Mouse (Mus musculus) layer of hippocampus, adult 8-10 months (tissue): ENCODE data around the gene Gfm2. TPM values are rescaled to one million over a fixed set of nuclear protein-coding genes. Genes with fewer than 3 reads are reported as not detected.
"Not testable (repeated sequence)": the region's sequence is repeated elsewhere in the genome, so short reads cannot be mapped to it uniquely, and the experiment has no call there.

Source experiments
- DNase-seq, 2 experiments: peaks; one replicate each; pipeline ENCODE4 v3.0.0; 2022; ENCODE audit warnings: low spot score in 2 of 2
- total RNA-seq, 4 experiments: library from RNA; stranded (reverse); gene quantifications; 2 replicates each; pipeline ENCODE4 v1.2.4; 2022

Gene Gfm2
- total RNA-seq = 10 to 100 TPM; 24.0 to 36.5 (median 30.5) TPM

- peak; percentile 88 to 92 for DNase-seq
Observed at GRCm38 (mm10) chr13:97137466-97138400, at the start of gene Gfm2, which contains the start of gene Nsa2. Gene Gfm2, plus strand, starts transcription at chr13:97137937. Gene Nsa2, minus strand, starts transcription at chr13:97137937.

- DNase-seq = no peak
Observed at GRCm38 (mm10) chr13:97088183-97088582, 49.6 kb upstream of the Gfm2 start.

GRCm38 (mm10) chr13:97095726-97096125, 42.0 kb upstream of the Gfm2 start:
- DNase-seq = no peak

GRCm38 (mm10) chr13:97099187-97099852, 38.4 kb upstream of the Gfm2 start, which contains the start of gene Gm6169:
Gene Gm6169, minus strand, starts transcription at chr13:97099237.
- DNase-seq = peak; percentile 38 to 66

- DNase-seq = peak; percentile 26 to 29
Observed at GRCm38 (mm10) chr13:97104996-97105395, 32.7 kb upstream of the Gfm2 start.

GRCm38 (mm10) chr13:97107721-97108120, 30.0 kb upstream of the Gfm2 start:
- not testable (repeated sequence) for DNase-seq

GRCm38 (mm10) chr13:97109046-97109445, 28.7 kb upstream of the Gfm2 start:
- DNase-seq = no peak

GRCm38 (mm10) chr13:97121341-97121740, 16.4 kb upstream of the Gfm2 start:
- no peak for DNase-seq

- DNase-seq = not testable (repeated sequence)
Observed at GRCm38 (mm10) chr13:97129654-97130053, 8.1 kb upstream of the Gfm2 start.

- DNase-seq = not testable (repeated sequence)
Observed at GRCm38 (mm10) chr13:97130413-97130812, 7.3 kb upstream of the Gfm2 start.

- DNase-seq = not testable (repeated sequence)
Observed at GRCm38 (mm10) chr13:97138404-97138931, 731 bp downstream of the Gfm2 start.

- no peak for DNase-seq
Observed at GRCm38 (mm10) chr13:97142321-97142720, 4.6 kb downstream of the Gfm2 start.

GRCm38 (mm10) chr13:97145834-97146233, 8.1 kb downstream of the Gfm2 start:
- no peak for DNase-seq

GRCm38 (mm10) chr13:97175520-97176264, 38.0 kb downstream of the Gfm2 start:
- no peak for DNase-seq

GRCm38 (mm10) chr13:97176731-97177130, 39.0 kb downstream of the Gfm2 start:
- DNase-seq = no peak

- no peak for DNase-seq
Observed at GRCm38 (mm10) chr13:97178943-97179342, 41.2 kb downstream of the Gfm2 start.

GRCm38 (mm10) chr13:97180113-97180828, 42.5 kb downstream of the Gfm2 start:
- no peak for DNase-seq

- no peak for DNase-seq
Observed at GRCm38 (mm10) chr13:97182821-97183220, 45.1 kb downstream of the Gfm2 start.

GRCm38 (mm10) chr13:97184168-97184567, 46.4 kb downstream of the Gfm2 start:
- DNase-seq = no peak

- DNase-seq = no peak
Observed at GRCm38 (mm10) chr13:97184656-97185055, 46.9 kb downstream of the Gfm2 start.

GRCm38 (mm10) chr13:97186346-97186745, 48.6 kb downstream of the Gfm2 start:
- no peak for DNase-seq
